Mouse (Mus musculus): ENCODE measurements at regions not wholly inside any gene's neighbourhood (a gene's known extent, or its start where the extent isn't known, plus 50 kb on each side); places are given as distances from the start of the nearest gene placed in this dataset.

DNA sequence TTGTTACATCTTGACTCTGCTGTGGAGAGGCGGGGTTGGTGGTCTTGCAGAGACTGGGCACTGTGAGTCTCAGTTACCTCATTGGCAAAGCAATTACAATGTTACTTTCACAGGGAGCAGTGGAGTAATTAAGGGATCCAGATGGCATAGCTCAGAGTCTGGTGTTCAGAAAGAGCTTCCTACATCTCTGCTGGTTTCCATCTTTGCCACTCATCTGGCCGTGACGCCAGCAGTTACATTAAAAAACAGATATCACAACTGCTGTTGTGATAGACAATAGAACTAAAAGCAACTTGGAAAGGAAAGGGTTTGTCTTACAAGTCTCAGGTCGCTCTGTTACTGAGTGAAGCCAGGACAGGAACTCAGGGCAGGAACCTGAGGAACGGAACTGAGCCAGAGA is 200.0 kb upstream of the Map3k1 start:
- TF ChIP-seq TCF12 (IDR thresholded peaks at IDR 0.05; ENCODE audit: insufficient read depth, poor library complexity, severe bottlenecking) (no peak), E2F4 (IDR thresholded peaks at IDR 0.05; ENCODE audit: insufficient read depth) (no peak), POLR2A (IDR thresholded peaks at IDR 0.05; ENCODE audit: insufficient read length, low read depth) (no peak), REST (IDR thresholded peaks at IDR 0.05; ENCODE audit: insufficient read depth, insufficient read length) (no peak)

Measured in myocyte (in vitro differentiated cells).